Mouse (Mus musculus): ENCODE data around the gene Cyfip2. TPM values are rescaled to one million over a fixed set of nuclear protein-coding genes. Genes with fewer than 3 reads are reported as not detected.

Cyfip2 gene
- total RNA-seq (2023), result 167 TPM

DNA sequence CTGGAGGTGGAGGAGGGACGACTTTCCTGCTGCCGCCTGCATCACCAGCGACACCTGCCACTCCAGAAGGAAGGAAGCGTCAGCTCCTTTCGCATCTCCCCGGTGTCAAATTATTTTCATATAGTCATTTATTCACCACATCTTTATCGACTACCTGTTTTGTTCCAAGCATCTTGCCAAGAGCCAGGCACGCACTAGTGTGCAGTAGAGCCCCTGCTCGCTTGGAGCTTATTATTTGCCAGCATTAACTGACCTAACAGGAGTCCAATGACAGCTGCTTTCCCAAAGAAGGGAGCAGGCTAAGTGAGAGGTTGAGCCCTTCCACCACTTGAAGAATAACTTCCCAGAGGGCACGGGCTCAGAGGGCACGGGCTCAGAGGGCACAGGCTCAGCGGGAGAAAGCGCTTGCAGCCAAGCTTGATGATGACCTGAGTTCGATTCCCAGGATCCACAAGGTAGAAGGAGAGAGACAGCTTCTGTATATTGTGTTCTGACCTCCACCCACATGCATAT lies at the start of gene Cyfip2:
Gene Cyfip2 (minus strand): TSS at position 337 of the 513 bp plus-strand sequence.

DNA sequence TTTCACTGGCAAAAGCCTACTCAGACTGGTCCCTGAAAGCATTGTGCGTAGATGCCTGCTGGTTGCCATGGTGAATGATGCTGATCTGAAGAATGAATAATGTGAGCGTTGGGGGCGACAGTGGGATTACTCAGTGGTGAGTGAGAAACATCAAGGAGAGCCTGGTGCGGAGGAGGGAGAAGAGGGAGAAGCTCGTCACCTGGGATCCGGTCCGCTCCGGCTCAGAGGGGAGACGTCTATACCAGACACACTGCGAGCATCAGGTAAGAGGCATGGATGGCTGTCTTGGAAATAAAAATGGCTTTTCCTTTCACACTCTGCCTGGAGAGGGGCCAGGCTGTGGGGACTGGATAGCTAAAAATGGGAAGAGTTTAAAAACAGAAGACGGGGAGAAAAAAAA lies 77.3 kb downstream of the Cyfip2 start, which contains the start of gene Fndc9:
Gene Fndc9 (plus strand): TSS at position 198 of the 400 bp plus-strand sequence.

GRCm38 (mm10) chr11:46165866-46166585 lies 146.6 kb downstream of the Cyfip2 start, which contains the start of gene Nipal4:
Nipal4 (minus strand) TSS chr11:46166508.

Other genes with a start within 250 kb of the Cyfip2 start
- gene Nipal4, start 146.4 kb downstream of the Cyfip2 start, total RNA-seq (2023), result 0.21 TPM
- gene Fndc9, start 77.3 kb downstream of the Cyfip2 start, total RNA-seq (2023), result not detected
- gene Itk, start 76.7 kb upstream of the Cyfip2 start, total RNA-seq (2023), result 537 TPM
- gene Fam71b, start 83.7 kb upstream of the Cyfip2 start, total RNA-seq (2023), result 0.44 TPM
- gene Med7, start 124.1 kb upstream of the Cyfip2 start, total RNA-seq (2023), result 25.5 TPM
- gene Havcr2, start 142.1 kb upstream of the Cyfip2 start, total RNA-seq (2023), result 0.24 TPM
- gene Gm12169, start 211.4 kb upstream of the Cyfip2 start, total RNA-seq (2023), result not detected

All from CD4-positive naive resting alpha-beta T cell, adult 57 days (primary cell).